Mouse (Mus musculus): ENCODE measurements around the gene Tmem11. TPM values are rescaled to one million over a fixed set of nuclear protein-coding genes. Genes with fewer than 3 reads are reported as not detected.
"Not testable (repeated sequence)": the region's sequence is repeated elsewhere in the genome, so short reads cannot be mapped to it uniquely, and the experiment has no call there.

Gene Tmem11
- polyA plus RNA-seq, 1 experiment: 61.5 TPM

DNA sequence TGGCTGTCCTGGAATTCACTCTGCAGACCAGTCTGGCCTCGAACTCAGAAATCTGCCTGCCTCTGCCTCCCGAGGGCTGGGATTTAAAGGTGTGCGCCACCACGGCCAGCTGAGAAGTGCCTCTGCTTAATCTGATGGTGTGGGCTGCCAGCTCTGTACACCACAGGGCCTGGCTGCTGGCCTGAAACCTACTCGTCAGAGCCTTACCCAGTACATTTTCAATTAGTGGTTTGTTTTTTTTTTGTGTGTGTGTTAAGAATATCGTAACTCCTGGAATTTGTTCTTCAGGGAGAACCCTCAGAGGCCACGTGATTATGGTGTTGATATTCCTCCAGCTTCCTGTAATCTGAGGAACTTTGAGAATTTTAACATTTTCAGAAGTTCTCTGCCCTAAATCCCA, 22.9 kb upstream of the Tmem11 start:
- Histone ChIP-seq H3K36me3 (ENCODE audit: control insufficient read depth, insufficient read depth) (no peaks in the 10 kb centered on the region), H3K79me2 (ENCODE audit: control insufficient read depth, insufficient read depth) (no peaks in the 10 kb centered on the region), H3K79me3 (ENCODE audit: low read depth) (no peaks in the 10 kb centered on the region), H3K4me3 (ENCODE audit: insufficient read depth, poor library complexity, severe bottlenecking) (no peak overlapping the region), H3ac (ENCODE audit: control insufficient read depth, insufficient read length, low read depth) (no peak overlapping the region), H3K27me3 (ENCODE audit: control insufficient read depth, insufficient read depth, insufficient read length) (no peaks in the 10 kb centered on the region)
- TF ChIP-seq USF1 (IDR thresholded peaks at IDR 0.05; ENCODE audit: low read depth) (peak; percentile 16), CEBPB (IDR thresholded peaks at IDR 0.05; ENCODE audit: low read depth) (no peak)

DNA sequence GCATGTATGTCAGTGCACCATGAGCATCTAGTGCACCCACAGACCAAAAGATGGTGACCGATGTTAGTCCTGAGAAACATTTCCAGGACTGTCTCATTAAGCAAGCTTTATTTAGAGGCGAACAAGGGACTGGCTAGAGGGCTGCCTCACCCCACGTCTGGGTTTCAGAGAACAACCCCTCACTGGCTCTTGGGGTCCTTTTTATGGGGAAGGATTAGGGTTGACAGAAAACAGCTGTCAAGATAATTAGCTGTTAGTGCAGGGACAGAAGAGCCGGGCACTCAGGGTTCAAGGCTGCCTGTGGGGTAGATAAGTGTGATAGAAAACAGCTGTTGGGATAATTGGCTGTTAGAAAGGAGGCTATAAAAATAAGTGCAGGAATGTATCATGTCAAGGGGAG, 16.8 kb upstream of the Tmem11 start:
- H3K36me3 ChIP-seq (ENCODE audit: control insufficient read depth, insufficient read depth): no peaks in the 10 kb centered on the region
- no peak overlapping the region for H3K4me3 ChIP-seq (ENCODE audit: insufficient read depth, poor library complexity, severe bottlenecking)
- H3ac ChIP-seq (ENCODE audit: control insufficient read depth, insufficient read length, low read depth): no peak overlapping the region
- H3K27me3 ChIP-seq (ENCODE audit: control insufficient read depth, insufficient read depth, insufficient read length): no peaks in the 10 kb centered on the region
- no peaks in the 10 kb centered on the region for H3K79me2 ChIP-seq (ENCODE audit: control insufficient read depth, insufficient read depth)
- no peaks in the 10 kb centered on the region for H3K79me3 ChIP-seq (ENCODE audit: low read depth)
- TF ChIP-seq FOSL1 (IDR thresholded peaks at IDR 0.05; ENCODE audit: insufficient read depth, low read length, poor library complexity, severe bottlenecking) (no peak), CEBPB (IDR thresholded peaks at IDR 0.05; ENCODE audit: low read depth) (no peak)

GRCm38 (mm10) chr11:60890744-60891143, 11.7 kb upstream of the Tmem11 start:
- Histone ChIP-seq H3ac (ENCODE audit: control insufficient read depth, insufficient read length, low read depth) (no peak overlapping the region), H3K79me2 (ENCODE audit: control insufficient read depth, insufficient read depth) (no peaks in the 10 kb centered on the region), H3K27me3 (ENCODE audit: control insufficient read depth, insufficient read depth, insufficient read length) (no peaks in the 10 kb centered on the region), H3K4me3 (ENCODE audit: insufficient read depth, poor library complexity, severe bottlenecking) (no peak overlapping the region), H3K36me3 (ENCODE audit: control insufficient read depth, insufficient read depth) (no peaks in the 10 kb centered on the region), H3K79me3 (ENCODE audit: low read depth) (no peaks in the 10 kb centered on the region)
- TF ChIP-seq FOSL1 (IDR thresholded peaks at IDR 0.05; ENCODE audit: insufficient read depth, low read length, poor library complexity, severe bottlenecking) (no peak), CTCF (IDR thresholded peaks at IDR 0.05; ENCODE audit: control insufficient read depth, insufficient read depth, insufficient read length) (no peak), CEBPB (IDR thresholded peaks at IDR 0.05; ENCODE audit: low read depth) (no peak), MYOD1 (IDR thresholded peaks at IDR 0.05; ENCODE audit: control insufficient read depth, insufficient read length, low read depth) (no peak), MAX (IDR thresholded peaks at IDR 0.05) (no peak), USF1 (IDR thresholded peaks at IDR 0.05; ENCODE audit: low read depth) (no peak), MYOG (IDR thresholded peaks at IDR 0.05; ENCODE audit: control insufficient read depth, extremely low read depth, insufficient read length) (no peak)

DNA sequence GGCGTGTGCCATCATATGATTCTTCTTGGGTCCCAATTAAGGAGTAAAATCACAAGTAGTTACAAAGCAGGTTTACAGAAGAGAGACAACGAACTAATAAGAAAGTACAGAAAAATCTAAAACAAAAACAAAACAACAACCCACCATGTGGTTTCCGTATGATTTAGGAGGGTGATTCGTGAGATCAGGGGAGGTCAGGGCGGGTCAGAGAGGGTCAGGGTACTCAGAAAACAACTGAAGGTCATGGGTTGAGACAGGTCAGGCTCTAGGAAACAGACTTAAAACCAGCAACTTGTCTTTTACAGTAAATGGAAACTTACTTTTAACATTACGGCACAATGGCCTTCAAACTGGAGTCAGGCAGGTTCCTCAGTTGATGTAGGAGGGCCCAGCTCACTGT, 11.2 kb upstream of the Tmem11 start:
- Histone ChIP-seq H3ac (ENCODE audit: control insufficient read depth, insufficient read length, low read depth) (no peak overlapping the region), H3K4me3 (ENCODE audit: insufficient read depth, poor library complexity, severe bottlenecking) (no peak overlapping the region), H3K36me3 (ENCODE audit: control insufficient read depth, insufficient read depth) (no peaks in the 10 kb centered on the region), H3K79me3 (ENCODE audit: low read depth) (no peaks in the 10 kb centered on the region), H3K27me3 (ENCODE audit: control insufficient read depth, insufficient read depth, insufficient read length) (no peaks in the 10 kb centered on the region), H3K79me2 (ENCODE audit: control insufficient read depth, insufficient read depth) (no peaks in the 10 kb centered on the region)
- no peak for TF ChIP-seq FOSL1 (IDR thresholded peaks at IDR 0.05; ENCODE audit: insufficient read depth, low read length, poor library complexity, severe bottlenecking)
- TF ChIP-seq MYOG (IDR thresholded peaks at IDR 0.05; ENCODE audit: control insufficient read depth, extremely low read depth, insufficient read length): no peak
- TF ChIP-seq CEBPB (IDR thresholded peaks at IDR 0.05; ENCODE audit: low read depth): no peak
- no peak for TF ChIP-seq CTCF (IDR thresholded peaks at IDR 0.05; ENCODE audit: control insufficient read depth, insufficient read depth, insufficient read length)

DNA sequence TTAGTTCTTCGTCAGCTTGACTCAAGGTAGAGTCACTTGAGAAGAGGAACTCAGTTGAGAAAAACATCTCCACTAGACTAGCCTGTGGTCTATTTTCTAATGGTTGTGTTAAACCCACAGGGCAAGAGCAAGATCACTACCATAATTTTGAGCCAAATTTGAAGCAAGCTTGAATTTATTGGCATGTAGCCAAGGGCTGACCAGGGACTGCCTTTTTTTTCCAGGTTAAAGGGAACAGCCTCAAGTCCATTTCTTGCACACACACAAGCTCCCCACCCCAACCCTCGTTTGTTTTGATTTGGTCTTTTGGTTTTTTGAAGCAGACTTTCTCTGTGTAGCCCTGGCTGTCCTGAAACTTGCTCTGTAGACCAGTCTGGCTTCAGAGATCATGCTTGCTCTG, 10.8 kb upstream of the Tmem11 start:
- Histone ChIP-seq H3K27me3 (ENCODE audit: control insufficient read depth, insufficient read depth, insufficient read length) (no peaks in the 10 kb centered on the region), H3ac (ENCODE audit: control insufficient read depth, insufficient read length, low read depth) (no peak overlapping the region), H3K79me3 (ENCODE audit: low read depth) (no peaks in the 10 kb centered on the region), H3K4me3 (ENCODE audit: insufficient read depth, poor library complexity, severe bottlenecking) (no peak overlapping the region), H3K36me3 (ENCODE audit: control insufficient read depth, insufficient read depth) (no peaks in the 10 kb centered on the region), H3K79me2 (ENCODE audit: control insufficient read depth, insufficient read depth) (no peaks in the 10 kb centered on the region)
- TF ChIP-seq MYOD1 (IDR thresholded peaks at IDR 0.05; ENCODE audit: control insufficient read depth, insufficient read length, low read depth) (no peak), CEBPB (IDR thresholded peaks at IDR 0.05; ENCODE audit: low read depth) (no peak), MAX (IDR thresholded peaks at IDR 0.05) (no peak), FOSL1 (IDR thresholded peaks at IDR 0.05; ENCODE audit: insufficient read depth, low read length, poor library complexity, severe bottlenecking) (no peak), CTCF (IDR thresholded peaks at IDR 0.05; ENCODE audit: control insufficient read depth, insufficient read depth, insufficient read length) (no peak), MYOG (IDR thresholded peaks at IDR 0.05; ENCODE audit: control insufficient read depth, extremely low read depth, insufficient read length) (no peak), USF1 (IDR thresholded peaks at IDR 0.05; ENCODE audit: low read depth) (no peak)

DNA sequence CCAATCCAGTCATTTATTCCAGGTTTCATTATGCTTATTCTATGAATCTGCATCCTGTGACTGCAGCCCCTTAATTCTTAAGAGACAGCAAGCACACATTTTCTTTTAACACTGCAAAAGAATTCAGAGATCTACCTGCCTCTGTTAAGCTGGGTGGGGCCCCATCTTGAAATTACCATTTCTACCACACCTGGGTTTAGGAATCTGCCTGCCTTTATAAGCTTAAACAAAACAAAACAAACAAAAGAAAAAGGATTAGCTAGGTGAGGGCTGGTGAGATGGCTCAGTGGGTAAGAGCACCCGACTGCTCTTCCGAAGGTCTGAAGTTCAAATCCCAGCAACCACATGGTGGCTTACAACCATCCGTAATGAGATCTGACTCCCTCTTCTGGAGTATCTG, 7.9 kb upstream of the Tmem11 start:
- not testable (repeated sequence) for H3K27me3 ChIP-seq (ENCODE audit: control insufficient read depth, insufficient read depth, insufficient read length); H3ac ChIP-seq (ENCODE audit: control insufficient read depth, insufficient read length, low read depth); H3K79me2 ChIP-seq (ENCODE audit: control insufficient read depth, insufficient read depth); H3K79me3 ChIP-seq (ENCODE audit: low read depth); H3K4me3 ChIP-seq (ENCODE audit: insufficient read depth, poor library complexity, severe bottlenecking); H3K36me3 ChIP-seq (ENCODE audit: control insufficient read depth, insufficient read depth)

DNA sequence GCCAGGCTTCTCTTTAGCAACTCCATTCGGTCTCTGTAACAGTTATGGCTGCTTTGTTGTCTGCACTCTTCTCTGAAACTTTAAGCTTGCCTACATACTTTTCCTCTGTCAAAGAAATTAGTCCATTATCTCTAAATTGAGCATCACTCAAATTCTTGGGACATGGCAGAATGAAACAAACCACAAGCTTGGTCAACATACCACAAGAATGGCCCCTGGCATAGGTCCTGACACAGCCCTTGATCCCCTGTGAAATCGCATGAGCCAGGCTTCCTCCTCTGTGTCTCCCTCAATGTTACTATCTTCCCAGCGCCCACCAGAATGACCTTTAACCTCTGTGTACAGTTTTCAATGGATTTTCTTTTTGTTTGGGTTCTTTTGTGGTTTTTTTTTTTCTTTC, 3.3 kb upstream of the Tmem11 start:
- Histone ChIP-seq H3K36me3 (ENCODE audit: control insufficient read depth, insufficient read depth) (no peaks in the 10 kb centered on the region), H3K79me3 (ENCODE audit: low read depth) (peaks cover 12% of the 10 kb centered on the region), H3ac (ENCODE audit: control insufficient read depth, insufficient read length, low read depth) (no peak overlapping the region), H3K27me3 (ENCODE audit: control insufficient read depth, insufficient read depth, insufficient read length) (no peaks in the 10 kb centered on the region), H3K4me3 (ENCODE audit: insufficient read depth, poor library complexity, severe bottlenecking) (no peak overlapping the region), H3K79me2 (ENCODE audit: control insufficient read depth, insufficient read depth) (peaks cover 23% of the 10 kb centered on the region)
- no peak for TF ChIP-seq MYOG (IDR thresholded peaks at IDR 0.05; ENCODE audit: control insufficient read depth, extremely low read depth, insufficient read length)
- no peak for TF ChIP-seq USF1 (IDR thresholded peaks at IDR 0.05; ENCODE audit: low read depth)
- no peak for TF ChIP-seq MAX (IDR thresholded peaks at IDR 0.05)
- no peak for TF ChIP-seq MYOD1 (IDR thresholded peaks at IDR 0.05; ENCODE audit: control insufficient read depth, insufficient read length, low read depth)
- TF ChIP-seq FOSL1 (IDR thresholded peaks at IDR 0.05; ENCODE audit: insufficient read depth, low read length, poor library complexity, severe bottlenecking): no peak
- TF ChIP-seq CEBPB (IDR thresholded peaks at IDR 0.05; ENCODE audit: low read depth): no peak
- no peak for TF ChIP-seq CTCF (IDR thresholded peaks at IDR 0.05; ENCODE audit: control insufficient read depth, insufficient read depth, insufficient read length)
